Mouse (Mus musculus) right cerebral cortex, postnatal 10 days (tissue): ENCODE data around the gene Dlx3.

Source experiments
- DNase-seq, 2 experiments: peaks; one replicate each; pipeline ENCODE4 v3.0.0; 2021; ENCODE audit warnings: low spot score in 2 of 2

The Dlx3 gene

GRCm38 (mm10) chr11:95125366-95125948 lies 5.5 kb downstream of the Dlx3 start:
- DNase-seq = no peak

GRCm38 (mm10) chr11:95126272-95127245 lies 6.6 kb downstream of the Dlx3 start:
- DNase-seq = no peak

GRCm38 (mm10) chr11:95128359-95128758 lies 8.4 kb downstream of the Dlx3 start:
- no peak for DNase-seq

- DNase-seq = no peak
Observed at GRCm38 (mm10) chr11:95130668-95131252, 10.8 kb downstream of the Dlx3 start.

- DNase-seq = no peak
Observed at GRCm38 (mm10) chr11:95133321-95133720, 13.4 kb downstream of the Dlx3 start.

- DNase-seq = no peak
Observed at GRCm38 (mm10) chr11:95137281-95137680, 17.4 kb downstream of the Dlx3 start.

- DNase-seq = no peak
Observed at GRCm38 (mm10) chr11:95139871-95140270, 20.0 kb downstream of the Dlx3 start.

GRCm38 (mm10) chr11:95142258-95142657 lies 22.3 kb downstream of the Dlx3 start:
- DNase-seq = no peak

GRCm38 (mm10) chr11:95142980-95143575 lies 23.2 kb downstream of the Dlx3 start:
- DNase-seq = peak in 1 of 2 experiments; percentile 42

- no peak for DNase-seq
Observed at GRCm38 (mm10) chr11:95143663-95144062, 23.7 kb downstream of the Dlx3 start.

GRCm38 (mm10) chr11:95144091-95144945 lies 24.4 kb downstream of the Dlx3 start:
- no peak for DNase-seq

GRCm38 (mm10) chr11:95144946-95145483 lies 25.1 kb downstream of the Dlx3 start:
- DNase-seq = no peak

GRCm38 (mm10) chr11:95145851-95146403 lies 26.0 kb downstream of the Dlx3 start, which contains the start of gene Dlx4:
Dlx4 (minus strand) TSS chr11:95146263.
- peak in 1 of 2 experiments; percentile 38 for DNase-seq

- DNase-seq = no peak
Observed at GRCm38 (mm10) chr11:95148754-95149153, 28.8 kb downstream of the Dlx3 start.

GRCm38 (mm10) chr11:95149462-95150268 lies 29.7 kb downstream of the Dlx3 start:
- no peak for DNase-seq

- DNase-seq = peak; percentile 42 to 51
Observed at GRCm38 (mm10) chr11:95150269-95151049, 30.5 kb downstream of the Dlx3 start.

- no peak for DNase-seq
Observed at GRCm38 (mm10) chr11:95153116-95153515, 33.2 kb downstream of the Dlx3 start.

GRCm38 (mm10) chr11:95153681-95154080 lies 33.8 kb downstream of the Dlx3 start:
- DNase-seq = no peak

- DNase-seq = no peak
Observed at GRCm38 (mm10) chr11:95155511-95155910, 35.6 kb downstream of the Dlx3 start.
